Mouse (Mus musculus) spleen, postnatal 4 days (tissue): ENCODE results near the gene Dock10.

ENCODE experiments used
- DNase-seq, 2 experiments: peaks; one replicate each; pipeline ENCODE4 v3.0.0; 2022; ENCODE audit warnings: low spot score in 2 of 2

Gene Dock10

DNA sequence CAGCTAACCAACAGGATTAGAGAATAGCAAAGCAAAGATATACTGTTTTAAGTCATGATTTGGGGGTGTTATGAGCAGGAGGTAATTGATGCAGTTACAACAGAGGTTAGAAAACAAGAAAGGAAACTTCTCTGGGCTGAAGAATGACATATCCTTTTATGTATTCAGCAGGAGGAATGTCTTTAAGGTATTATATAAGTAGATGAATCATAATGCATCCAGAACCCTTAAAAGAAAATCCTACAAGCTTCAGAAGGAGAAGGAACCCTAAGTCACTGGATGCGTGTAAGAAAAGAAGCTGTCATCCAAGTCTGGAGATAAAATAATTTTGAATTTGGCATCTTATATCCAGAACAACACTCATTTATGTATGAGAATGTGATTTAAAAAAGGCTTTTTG is 285.9 kb downstream of the Dock10 start:
- DNase-seq, result no peak

DNA sequence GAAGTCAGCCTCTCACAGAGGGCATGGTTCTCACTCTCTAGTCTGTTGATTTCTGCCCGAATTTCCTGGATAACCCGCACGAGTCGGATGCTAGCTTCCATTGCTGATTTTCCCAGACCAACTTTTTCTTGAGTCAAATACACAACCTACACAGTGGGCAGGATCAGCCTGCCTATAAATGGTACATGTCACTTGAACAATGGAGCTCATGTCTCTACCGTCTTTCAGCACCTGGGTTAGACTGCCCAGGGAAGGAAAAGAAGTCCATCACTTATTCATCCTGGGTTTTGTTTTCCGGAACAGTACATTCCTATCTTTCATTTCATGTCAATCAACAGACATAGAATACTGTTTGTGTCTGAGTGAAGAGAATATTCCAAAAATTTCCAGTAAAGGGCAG is 297.0 kb downstream of the Dock10 start, which contains the start of gene Gm45261:
Gene Gm45261 (minus strand): TSS at position 101 of the 400 bp plus-strand sequence.
- DNase-seq, result no peak

DNA sequence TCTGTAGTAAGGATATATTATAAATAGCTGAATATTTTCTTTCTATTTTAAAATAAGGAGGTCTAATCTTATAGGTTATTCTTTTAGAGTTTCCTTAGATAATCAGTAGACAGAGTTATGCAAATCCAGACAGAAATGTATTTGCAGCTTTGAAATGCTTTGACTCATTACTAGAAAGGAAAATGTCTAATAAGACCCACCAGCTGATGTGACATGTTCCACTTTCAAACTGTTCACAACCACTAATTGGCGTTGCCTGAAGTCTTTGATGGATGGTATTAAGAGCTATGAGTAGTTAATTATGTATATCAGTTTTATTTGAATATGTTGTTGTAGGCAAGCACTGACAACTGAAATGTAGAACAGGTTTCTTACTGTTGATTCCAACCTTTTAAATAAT is 298.4 kb downstream of the Dock10 start:
- DNase-seq, result no peak

DNA sequence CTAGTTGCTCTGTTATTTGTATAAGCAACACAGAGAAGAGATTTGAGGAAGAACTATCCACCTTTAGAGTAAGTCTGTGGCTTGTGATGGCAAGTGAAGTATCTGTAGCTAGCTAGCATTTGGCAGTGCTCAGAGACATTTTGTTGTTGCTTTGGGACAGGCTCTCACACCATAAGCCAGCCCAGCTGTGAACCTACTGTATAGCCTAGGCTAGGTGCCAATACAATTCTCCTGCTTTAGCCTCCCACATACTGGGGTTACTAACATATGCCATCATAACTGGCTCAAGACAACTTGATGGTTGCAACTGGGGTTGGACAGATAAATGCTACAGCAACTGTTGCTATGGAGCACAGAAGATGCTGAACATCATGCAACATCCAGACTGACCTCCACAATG is 298.9 kb downstream of the Dock10 start:
- DNase-seq, result no peak

DNA sequence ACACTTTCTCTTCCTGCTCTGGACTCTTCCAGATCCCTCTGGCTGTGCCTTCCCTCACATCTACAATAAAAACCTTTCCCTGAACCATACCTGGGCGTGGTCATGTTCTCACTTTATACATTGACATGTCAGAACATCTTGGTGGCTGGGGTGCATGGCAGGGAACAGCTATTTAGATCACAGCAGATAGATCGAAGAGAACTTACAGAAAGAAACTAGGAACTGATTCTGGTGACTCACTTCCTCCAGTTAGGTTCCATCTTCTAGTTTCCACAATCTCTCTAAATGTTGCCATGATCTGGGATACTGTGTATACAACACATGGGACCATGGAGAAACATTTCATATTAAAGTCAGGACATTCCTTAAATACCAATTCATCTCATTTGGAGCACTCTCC is 304.4 kb downstream of the Dock10 start:
- DNase-seq, result no peak

DNA sequence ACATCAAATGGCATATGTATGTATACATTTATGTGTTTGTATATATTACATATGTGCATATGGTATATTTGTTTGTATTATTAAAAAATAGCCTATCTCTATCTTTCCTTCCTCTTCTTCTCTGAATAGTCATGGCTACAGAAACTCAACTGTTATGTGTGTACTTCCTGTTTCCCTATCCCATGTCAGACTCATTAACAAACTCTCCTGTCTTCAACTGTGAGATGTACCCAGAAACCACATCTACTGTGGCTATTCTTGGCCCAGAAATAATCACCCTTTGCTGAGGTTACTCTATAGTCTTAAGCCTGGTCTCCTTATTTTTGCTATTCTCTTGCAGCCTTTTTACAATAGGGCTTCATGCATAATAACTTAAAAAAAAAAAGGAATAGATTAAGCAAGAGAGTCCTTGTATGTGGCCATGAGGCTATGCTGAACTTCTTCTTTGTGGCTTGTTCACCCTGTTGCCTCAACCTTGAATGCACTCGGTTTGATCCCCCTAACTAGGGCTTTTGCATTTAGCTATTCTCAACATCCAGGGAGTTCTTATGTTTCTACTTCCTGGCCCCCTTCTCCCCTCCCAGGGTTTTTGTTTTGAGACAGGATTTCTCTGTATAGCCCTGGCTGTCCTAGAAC is 306.3 kb downstream of the Dock10 start:
- no peak for DNase-seq
